Mouse (Mus musculus): ENCODE results near the gene Trip10. TPM values are rescaled to one million over a fixed set of nuclear protein-coding genes. Genes with fewer than 3 reads are reported as not detected.

Trip10 gene
- total RNA-seq (2014; fragmentation: Nextera tagmentation): 12.9 and 16.3 TPM in 2 replicates
- total RNA-seq (2017): 9.8 and 12.7 TPM in 2 replicates
- polyA plus RNA-seq (2012): 20.1 and 22.0 TPM in 2 replicates

- Histone ChIP-seq H3K4me3 (ENCODE audit: low read depth, low read length) (peak within 1 kb of the TSS; percentile 95), H3K9me3 (replicated peaks) (no peaks in the 10 kb centered on the region), H3K27me3 (ENCODE audit: insufficient read depth, low read length) (peaks cover 6% of the 10 kb centered on the region; the same call in 1 of the 2 replicates), H3K4me1 (ENCODE audit: insufficient read depth, low read depth, low read length) (peaks cover 57% of the 10 kb centered on the region), H3K36me3 (replicated peaks) (peaks cover 40% of the 10 kb centered on the region)
- TF ChIP-seq POLR2AphosphoS5 (IDR thresholded peaks at IDR 0.05; ENCODE audit: insufficient replicate concordance, low read depth, low read length) (no peak), GATA2 (IDR thresholded peaks at IDR 0.05; ENCODE audit: borderline replicate concordance, low read depth, low read length) (no peak), TAL1 (conservative IDR thresholded peaks at IDR 0.05; ENCODE audit: low read depth, low read length) (no peak), GATA1 (IDR thresholded peaks at IDR 0.05; ENCODE audit: borderline replicate concordance, low read length) (no peak), CTCF (IDR thresholded peaks at IDR 0.05; ENCODE audit: low read depth, low read length) (no peak)
- DNase-seq (ENCODE audit: low spot score) (peak; percentile 93), ATAC-seq (ENCODE audit: extremely low read depth, insufficient number of reproducible peaks, low FRiP score, poor library complexity, severe bottlenecking) (peak; percentile 40)
These were observed at the start of gene Trip10 for GRCm38 (mm10) chr17:57249186-57250181. Gene Trip10, plus strand, starts transcription at chr17:57249455.

GRCm38 (mm10) chr17:57201841-57202724 is 47.2 kb upstream of the Trip10 start:
- peaks cover 60% of the 10 kb centered on the region for H3K4me1 ChIP-seq (ENCODE audit: insufficient read depth, low read depth, low read length)
- H3K27me3 ChIP-seq (ENCODE audit: insufficient read depth, low read length): peaks cover 6% of the 10 kb centered on the region; the same call in 1 of the 2 replicates
- TF ChIP-seq POLR2AphosphoS5 (IDR thresholded peaks at IDR 0.05; ENCODE audit: insufficient replicate concordance, low read depth, low read length) (no peak), GATA2 (IDR thresholded peaks at IDR 0.05; ENCODE audit: borderline replicate concordance, low read depth, low read length) (no peak), GATA1 (IDR thresholded peaks at IDR 0.05; ENCODE audit: borderline replicate concordance, low read length) (no peak), TAL1 (conservative IDR thresholded peaks at IDR 0.05; ENCODE audit: low read depth, low read length) (no peak), CTCF (IDR thresholded peaks at IDR 0.05; ENCODE audit: low read depth, low read length) (no peak)
- ATAC-seq (ENCODE audit: extremely low read depth, insufficient number of reproducible peaks, low FRiP score, poor library complexity, severe bottlenecking) (no peak), DNase-seq (ENCODE audit: low spot score) (no peak)
- no peak overlapping the region for H3K4me3 ChIP-seq (ENCODE audit: low read depth, low read length)
- no peaks in the 10 kb centered on the region for H3K9me3 ChIP-seq (replicated peaks)
- no peaks in the 10 kb centered on the region for H3K36me3 ChIP-seq (replicated peaks)

GRCm38 (mm10) chr17:57207938-57208337 is 41.3 kb upstream of the Trip10 start:
- Histone ChIP-seq H3K4me1 (ENCODE audit: insufficient read depth, low read depth, low read length) (peaks cover 49% of the 10 kb centered on the region), H3K9me3 (replicated peaks) (no peaks in the 10 kb centered on the region), H3K4me3 (ENCODE audit: low read depth, low read length) (no peak overlapping the region), H3K27me3 (ENCODE audit: insufficient read depth, low read length) (peaks cover 17% of the 10 kb centered on the region), H3K36me3 (replicated peaks) (no peaks in the 10 kb centered on the region)
- ATAC-seq (ENCODE audit: extremely low read depth, insufficient number of reproducible peaks, low FRiP score, poor library complexity, severe bottlenecking) (no peak), DNase-seq (ENCODE audit: low spot score) (no peak)
- TF ChIP-seq CTCF (IDR thresholded peaks at IDR 0.05; ENCODE audit: low read depth, low read length): no peak
- TF ChIP-seq GATA1 (IDR thresholded peaks at IDR 0.05; ENCODE audit: borderline replicate concordance, low read length): no peak
- no peak for TF ChIP-seq GATA2 (IDR thresholded peaks at IDR 0.05; ENCODE audit: borderline replicate concordance, low read depth, low read length)
- TF ChIP-seq TAL1 (conservative IDR thresholded peaks at IDR 0.05; ENCODE audit: low read depth, low read length): no peak
- TF ChIP-seq POLR2AphosphoS5 (IDR thresholded peaks at IDR 0.05; ENCODE audit: insufficient replicate concordance, low read depth, low read length): no peak

- ATAC-seq (ENCODE audit: extremely low read depth, insufficient number of reproducible peaks, low FRiP score, poor library complexity, severe bottlenecking) (no peak), DNase-seq (ENCODE audit: low spot score) (no peak)
- peaks cover 28% of the 10 kb centered on the region for H3K27me3 ChIP-seq (ENCODE audit: insufficient read depth, low read length)
These were observed 39.9 kb upstream of the Trip10 start for GRCm38 (mm10) chr17:57209330-57209729.

GRCm38 (mm10) chr17:57211501-57211900 is 37.8 kb upstream of the Trip10 start:
- no peaks in the 10 kb centered on the region for H3K9me3 ChIP-seq (replicated peaks)
- no peak for DNase-seq (ENCODE audit: low spot score)
- peaks cover 26% of the 10 kb centered on the region for H3K4me1 ChIP-seq (ENCODE audit: insufficient read depth, low read depth, low read length)
- H3K27me3 ChIP-seq (ENCODE audit: insufficient read depth, low read length): peaks cover 47% of the 10 kb centered on the region
- no peak for ATAC-seq (ENCODE audit: extremely low read depth, insufficient number of reproducible peaks, low FRiP score, poor library complexity, severe bottlenecking)
- no peak overlapping the region for H3K4me3 ChIP-seq (ENCODE audit: low read depth, low read length)
- H3K36me3 ChIP-seq (replicated peaks): no peaks in the 10 kb centered on the region
- TF ChIP-seq GATA1 (IDR thresholded peaks at IDR 0.05; ENCODE audit: borderline replicate concordance, low read length) (no peak), TAL1 (conservative IDR thresholded peaks at IDR 0.05; ENCODE audit: low read depth, low read length) (no peak), CTCF (IDR thresholded peaks at IDR 0.05; ENCODE audit: low read depth, low read length) (no peak), POLR2AphosphoS5 (IDR thresholded peaks at IDR 0.05; ENCODE audit: insufficient replicate concordance, low read depth, low read length) (no peak), GATA2 (IDR thresholded peaks at IDR 0.05; ENCODE audit: borderline replicate concordance, low read depth, low read length) (no peak)

More at GRCm38 (mm10) chr17:57209330-57209729, 39.9 kb upstream of the Trip10 start:
- Histone ChIP-seq H3K9me3 (replicated peaks) (no peaks in the 10 kb centered on the region), H3K4me3 (ENCODE audit: low read depth, low read length) (no peak overlapping the region), H3K4me1 (ENCODE audit: insufficient read depth, low read depth, low read length) (peaks cover 42% of the 10 kb centered on the region), H3K36me3 (replicated peaks) (no peaks in the 10 kb centered on the region)
- TF ChIP-seq POLR2AphosphoS5 (IDR thresholded peaks at IDR 0.05; ENCODE audit: insufficient replicate concordance, low read depth, low read length): no peak
- no peak for TF ChIP-seq GATA2 (IDR thresholded peaks at IDR 0.05; ENCODE audit: borderline replicate concordance, low read depth, low read length)
- TF ChIP-seq CTCF (IDR thresholded peaks at IDR 0.05; ENCODE audit: low read depth, low read length): no peak
- no peak for TF ChIP-seq GATA1 (IDR thresholded peaks at IDR 0.05; ENCODE audit: borderline replicate concordance, low read length)
- no peak for TF ChIP-seq TAL1 (conservative IDR thresholded peaks at IDR 0.05; ENCODE audit: low read depth, low read length)
